Mouse (Mus musculus) adrenal gland, adult 10 weeks (tissue): Measurements from ENCODE around the gene Lyz2. TPM values are rescaled to one million over a fixed set of nuclear protein-coding genes. Genes with fewer than 3 reads are reported as not detected.

Experiments used
- polyA plus RNA-seq: library from polyadenylated mRNA; stranded (reverse); fragments of 350-450 nt; fragmentation: Illumina TruSeq; extraction: RNeasy Lipid Tissue Mini Kit (QIAGEN cat#74804); gene quantifications from one replicate; pipeline ENCODE4 v1.2.3, GENCODE M21; 2014; ENCODE audit warnings: low read depth, low replicate concordance

The Lyz2 gene
- polyA plus RNA-seq, result 152 TPM

DNA sequence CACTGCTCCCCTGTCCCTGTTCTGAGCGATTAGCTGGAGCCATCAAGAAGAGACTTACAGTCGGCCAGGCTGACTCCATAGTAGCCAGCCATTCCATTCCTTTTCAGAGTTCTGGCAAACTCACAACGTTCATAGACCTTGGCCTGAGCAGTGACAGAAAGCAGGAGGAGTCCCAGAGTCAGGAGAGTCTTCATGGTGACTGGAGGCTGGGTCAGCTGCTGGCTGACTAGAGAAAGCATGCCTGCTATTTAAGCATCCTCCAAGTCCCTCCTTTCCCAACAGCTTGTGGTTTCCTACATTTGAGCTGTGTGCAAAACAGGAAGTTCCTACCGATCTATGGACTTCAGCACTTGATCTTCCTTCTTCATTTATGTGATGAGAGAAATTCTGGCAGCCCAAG, at the start of gene Lyz2:
TSS of gene Lyz2 (minus strand) at position 273 of the 400 bp plus-strand sequence.

GRCm38 (mm10) chr10:117292671-117293070, 10.6 kb upstream of the Lyz2 start, which contains the start of gene Lyz1:
TSS of gene Lyz1 (minus strand) at chr10:117292868.

GRCm38 (mm10) chr10:117238603-117239002, 43.5 kb downstream of the Lyz2 start, which contains the start of gene 9530003J23Rik:
TSS of gene 9530003J23Rik (minus strand) at chr10:117238703.

Other genes starting within 250 kb of the Lyz2 start
- not detected for gene Lrrc10, start 237.0 kb downstream of the Lyz2 start, polyA plus RNA-seq
- 260 TPM for gene Cct2, start 218.5 kb downstream of the Lyz2 start, polyA plus RNA-seq
- gene Frs2, start 133.8 kb downstream of the Lyz2 start, polyA plus RNA-seq, result 47.6 TPM
- gene Yeats4, start 57.8 kb downstream of the Lyz2 start, polyA plus RNA-seq, result 67.3 TPM
- gene 9530003J23Rik, start 43.6 kb downstream of the Lyz2 start, polyA plus RNA-seq, result not detected
- gene Lyz1, start 10.5 kb upstream of the Lyz2 start, polyA plus RNA-seq, result 5.4 TPM
- gene Cpsf6, start 97.7 kb upstream of the Lyz2 start, polyA plus RNA-seq, result 104 TPM